Mouse (Mus musculus) kidney, postnatal 4 days (tissue): ENCODE results near the gene Gm8922.
"Not testable (repeated sequence)": the region's sequence is repeated elsewhere in the genome, so short reads cannot be mapped to it uniquely, and the experiment has no call there.

Source experiments
- DNase-seq, 2 experiments: peaks; one replicate each; pipeline ENCODE4 v3.0.0; 2021; ENCODE audit warnings: mixed read lengths in 2 of 2

The Gm8922 gene

DNA sequence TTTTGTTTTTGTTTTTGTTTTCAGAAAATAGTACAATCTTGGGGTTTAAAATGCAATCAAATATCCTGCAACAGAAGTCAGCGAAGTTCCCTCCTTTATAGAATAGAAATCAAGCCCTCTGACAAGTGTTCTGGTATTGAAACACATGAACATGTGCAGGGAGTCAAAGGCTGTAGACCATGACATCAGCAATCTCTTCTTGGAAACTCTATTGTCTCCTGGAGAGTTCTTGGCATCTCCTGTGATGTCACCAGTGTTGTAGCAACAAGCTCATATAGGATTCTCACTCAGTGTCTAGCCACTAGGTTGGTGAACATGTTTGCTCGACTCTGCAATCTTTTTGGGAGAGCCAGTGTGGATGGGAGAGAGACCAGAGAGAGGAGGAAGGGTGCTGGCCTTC lies at the start of gene Gm8922:
TSS of gene Gm8922 (plus strand) at position 301 of the 400 bp plus-strand sequence.
- DNase-seq = not testable (repeated sequence)
